Mouse (Mus musculus) cerebellum, postnatal 14 days (tissue): ENCODE results near the gene Traf3ip2.

Experiments
- DNase-seq, 2 experiments: peaks; one replicate each; pipeline ENCODE4 v3.0.0; 2021; ENCODE audit warnings: mixed read lengths in 2 of 2

Gene Traf3ip2

DNA sequence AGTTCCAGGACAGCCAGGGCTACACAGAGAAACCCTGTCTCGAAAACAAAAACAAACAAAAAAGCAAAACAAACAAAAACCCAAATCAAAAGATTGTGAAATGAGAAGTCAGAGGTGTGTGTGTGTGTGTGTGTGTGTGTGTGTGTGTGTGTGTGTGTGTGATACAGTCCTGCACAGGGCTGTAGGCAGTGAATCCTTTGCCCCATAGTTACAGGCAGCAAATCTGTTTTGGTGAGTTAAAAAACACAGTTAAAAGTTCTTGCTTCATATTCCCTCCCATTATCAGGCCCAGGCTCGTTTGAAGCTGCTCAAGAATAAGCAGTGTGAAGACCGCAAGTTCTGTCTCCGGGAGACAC, at the start of gene Traf3ip2:
Gene Traf3ip2 (plus strand): TSS at position 302 of the 356 bp plus-strand sequence.
- no peak for DNase-seq

DNA sequence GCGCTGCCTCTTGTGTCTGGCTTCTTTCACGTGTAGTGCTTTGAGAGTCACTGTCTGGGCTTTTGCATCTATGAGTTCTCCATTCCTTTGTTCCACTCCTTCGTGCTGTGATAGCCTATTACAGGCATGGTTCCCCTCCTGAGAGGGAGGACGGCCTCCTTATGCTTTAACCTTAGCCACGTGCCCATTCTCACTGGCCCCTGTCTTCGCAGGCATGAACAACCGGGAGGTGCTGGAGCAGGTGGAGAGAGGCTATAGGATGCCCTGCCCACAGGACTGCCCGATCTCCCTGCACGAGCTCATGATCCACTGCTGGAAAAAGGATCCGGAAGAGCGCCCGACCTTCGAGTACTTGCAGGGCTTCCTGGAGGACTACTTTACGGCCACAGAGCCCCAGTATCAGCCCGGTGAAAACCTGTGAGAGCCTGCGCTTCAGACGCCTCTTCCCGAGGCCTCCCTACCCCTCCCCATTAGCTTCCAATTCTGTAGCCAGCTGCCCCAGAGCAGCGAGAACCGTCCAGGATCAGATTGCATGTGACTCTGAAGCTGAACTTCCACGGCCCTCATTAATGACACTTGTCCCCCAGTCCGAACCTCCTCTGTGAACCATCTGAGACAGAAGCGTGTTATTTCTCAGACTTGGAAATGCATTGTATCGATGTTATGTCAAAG, 49.0 kb upstream of the Traf3ip2 start:
- no peak for DNase-seq

- no peak for DNase-seq
Observed at GRCm38 (mm10) chr10:39566901-39567300, 45.8 kb upstream of the Traf3ip2 start.

DNA sequence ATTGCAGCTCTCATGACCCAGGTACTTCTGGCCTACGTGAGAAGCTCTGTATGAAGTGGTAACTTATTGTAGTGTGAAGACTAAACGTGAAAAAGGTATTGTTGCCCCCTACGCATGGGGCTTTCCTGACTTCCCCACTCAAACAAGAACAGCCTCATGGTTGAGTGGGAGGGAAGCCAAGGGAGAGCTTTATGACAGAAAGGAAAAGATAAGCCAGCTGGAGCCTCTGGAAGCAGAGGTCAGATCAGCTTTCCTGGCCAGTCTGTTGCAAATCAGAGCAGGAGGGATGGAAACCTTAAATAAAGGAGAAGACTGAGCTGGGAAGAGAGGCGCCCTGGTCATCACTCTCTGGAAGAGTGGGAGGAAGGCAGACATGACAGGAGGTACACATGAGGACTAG, 43.7 kb upstream of the Traf3ip2 start:
- no peak for DNase-seq

- DNase-seq = no peak
Observed at GRCm38 (mm10) chr10:39571011-39571410, 41.7 kb upstream of the Traf3ip2 start.

- DNase-seq = no peak
Observed at GRCm38 (mm10) chr10:39572050-39572671, 40.6 kb upstream of the Traf3ip2 start.

GRCm38 (mm10) chr10:39572672-39573051, 40.1 kb upstream of the Traf3ip2 start:
- DNase-seq = no peak

GRCm38 (mm10) chr10:39576466-39576865, 36.3 kb upstream of the Traf3ip2 start:
- DNase-seq = peak; percentile 48 to 58

DNA sequence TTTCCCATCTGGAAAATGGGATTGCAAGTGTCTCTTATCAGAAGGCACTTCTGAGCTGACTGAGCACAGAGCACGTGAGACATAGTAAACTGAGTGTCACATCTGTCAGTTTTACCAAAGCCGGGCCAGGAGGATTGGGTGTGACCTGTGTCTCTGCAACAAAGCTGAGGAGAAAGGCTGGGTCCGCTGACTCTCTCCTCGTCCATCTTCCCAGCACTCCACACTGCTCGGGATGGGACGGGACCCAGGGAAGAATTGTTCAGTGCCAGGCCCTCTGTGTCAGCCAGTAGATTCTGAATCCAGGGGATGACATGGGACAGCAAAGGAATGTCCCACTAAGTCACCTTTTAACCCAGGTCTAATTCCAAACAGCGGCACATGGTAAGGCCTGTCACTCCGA, 32.3 kb upstream of the Traf3ip2 start:
- DNase-seq = no peak

- DNase-seq = no peak
Observed at GRCm38 (mm10) chr10:39582385-39582784, 30.3 kb upstream of the Traf3ip2 start.

DNA sequence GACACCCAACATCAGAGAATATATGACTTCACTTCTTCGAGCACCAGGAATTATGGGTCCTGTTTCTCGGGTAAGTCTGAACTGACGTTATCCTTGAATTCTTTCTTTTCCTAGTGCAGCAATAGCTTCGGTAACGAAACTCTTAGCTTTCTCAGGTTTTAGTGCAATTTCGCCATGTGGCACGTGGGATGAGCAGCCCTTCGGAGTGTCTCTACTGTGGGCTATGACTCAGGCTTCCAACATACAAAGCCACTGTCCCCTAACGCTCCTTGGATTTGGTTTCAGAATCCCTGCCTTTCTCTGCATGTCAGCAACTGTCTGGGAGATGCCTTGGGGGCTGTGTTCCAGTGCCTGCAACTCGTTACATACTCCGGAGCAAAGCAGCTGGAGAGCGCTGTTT, 29.0 kb upstream of the Traf3ip2 start:
- DNase-seq = no peak

- DNase-seq = peak; percentile 30 to 50
Observed at GRCm38 (mm10) chr10:39587290-39587925, 25.3 kb upstream of the Traf3ip2 start.

DNA sequence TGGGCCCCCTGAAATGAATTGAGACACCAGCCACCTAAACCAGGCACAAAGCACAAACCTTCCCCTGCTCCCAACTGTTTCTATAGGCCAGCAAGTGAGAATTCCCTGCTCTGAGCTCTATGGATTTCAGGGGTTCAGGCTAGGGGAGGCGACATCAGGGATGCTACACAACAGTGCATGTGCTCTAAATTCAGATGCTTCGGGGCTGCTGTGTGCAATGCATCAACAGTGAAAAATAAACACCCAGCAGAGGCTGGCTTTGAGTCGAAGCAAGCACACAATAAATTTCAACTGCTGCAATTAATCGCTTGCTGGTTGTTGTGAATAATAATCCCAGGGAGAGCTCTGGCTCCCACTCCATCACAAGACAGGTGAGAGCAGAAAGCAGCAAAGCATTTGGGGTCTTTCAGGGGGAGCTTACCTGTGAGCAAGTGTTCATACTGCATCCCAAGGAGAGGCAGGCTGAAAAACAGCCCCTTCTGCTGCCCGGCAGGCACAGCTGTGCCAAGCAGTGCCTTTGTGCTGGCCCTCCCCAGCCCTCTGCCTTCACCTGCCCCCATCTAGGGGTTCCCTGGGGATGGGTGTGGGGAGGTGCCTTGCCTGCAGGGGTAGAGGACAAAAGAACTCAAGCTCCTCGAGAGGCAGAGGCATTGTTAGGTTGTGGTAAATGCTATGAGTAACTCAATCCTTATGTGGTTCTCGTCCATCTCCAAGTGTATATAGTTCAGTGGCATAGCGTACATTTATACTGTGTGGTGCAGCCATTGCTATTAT, 24.6 kb upstream of the Traf3ip2 start:
- no peak for DNase-seq

- no peak for DNase-seq
Observed at GRCm38 (mm10) chr10:39589765-39590546, 22.8 kb upstream of the Traf3ip2 start.

- no peak for DNase-seq
Observed at GRCm38 (mm10) chr10:39590629-39591028, 22.1 kb upstream of the Traf3ip2 start.

- no peak for DNase-seq
Observed at GRCm38 (mm10) chr10:39592501-39592900, 20.2 kb upstream of the Traf3ip2 start.

DNA sequence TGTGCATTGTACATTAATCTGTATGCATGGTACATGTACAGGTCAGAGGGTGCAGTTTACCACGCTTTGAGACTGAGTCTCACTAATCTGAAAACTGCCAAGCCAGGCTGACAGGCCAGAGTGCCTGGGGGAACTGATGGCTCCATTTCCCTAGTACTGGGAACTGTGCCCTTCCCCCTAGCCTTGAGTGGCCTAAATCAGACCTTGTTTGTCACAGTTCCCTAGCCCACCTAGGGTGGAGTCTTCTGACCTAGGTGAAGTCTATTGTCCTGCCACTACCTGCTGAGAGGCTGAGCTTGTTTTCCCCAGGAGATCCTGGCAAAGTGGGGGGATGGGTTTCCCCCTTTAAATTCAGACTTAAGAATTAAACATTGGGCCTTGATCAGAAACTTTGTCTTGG, 18.0 kb upstream of the Traf3ip2 start:
- no peak for DNase-seq

DNA sequence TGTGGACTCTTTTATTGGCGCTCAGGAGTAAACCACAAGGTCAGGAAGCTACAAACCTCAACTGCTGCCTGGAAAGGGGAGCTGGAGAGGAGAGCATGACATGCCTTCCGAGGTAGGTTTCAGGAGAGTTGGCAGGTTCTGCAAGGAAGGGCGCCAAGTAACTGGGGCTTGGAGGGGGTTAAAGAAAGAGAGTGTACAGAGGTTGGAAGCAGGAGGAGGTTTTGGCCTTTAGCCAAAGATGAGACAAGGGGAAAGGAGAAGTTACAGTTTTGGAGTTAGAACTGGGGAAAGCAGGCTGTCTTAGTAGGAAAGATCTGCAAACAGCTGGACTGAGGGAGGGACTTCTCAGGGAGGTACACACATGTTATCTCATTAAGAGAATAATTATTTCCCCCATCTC, 16.9 kb upstream of the Traf3ip2 start:
- DNase-seq = no peak

GRCm38 (mm10) chr10:39597116-39597791, 15.5 kb upstream of the Traf3ip2 start:
- DNase-seq = no peak

DNA sequence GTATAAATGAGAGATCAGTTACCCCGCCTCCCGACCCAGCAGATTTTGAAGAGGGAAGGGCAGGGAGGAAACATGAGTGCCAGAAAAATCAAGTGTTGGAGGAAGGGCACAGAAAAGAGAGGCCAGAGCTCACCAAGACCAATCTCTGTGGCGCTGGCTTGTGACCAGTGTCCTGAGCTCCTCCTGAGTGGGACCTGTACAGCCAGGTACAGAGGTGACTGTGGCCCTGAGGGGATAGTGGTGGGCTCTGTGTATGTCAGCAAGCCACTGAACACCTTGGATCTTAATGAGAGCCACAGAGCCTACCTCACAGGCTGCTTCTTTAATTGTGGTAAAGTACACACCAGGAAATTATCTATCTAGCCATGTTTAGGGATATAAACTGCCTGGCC, 14.9 kb upstream of the Traf3ip2 start:
- peak; percentile 23 to 31 for DNase-seq

- DNase-seq = no peak
Observed at GRCm38 (mm10) chr10:39599601-39600000, 13.1 kb upstream of the Traf3ip2 start.

DNA sequence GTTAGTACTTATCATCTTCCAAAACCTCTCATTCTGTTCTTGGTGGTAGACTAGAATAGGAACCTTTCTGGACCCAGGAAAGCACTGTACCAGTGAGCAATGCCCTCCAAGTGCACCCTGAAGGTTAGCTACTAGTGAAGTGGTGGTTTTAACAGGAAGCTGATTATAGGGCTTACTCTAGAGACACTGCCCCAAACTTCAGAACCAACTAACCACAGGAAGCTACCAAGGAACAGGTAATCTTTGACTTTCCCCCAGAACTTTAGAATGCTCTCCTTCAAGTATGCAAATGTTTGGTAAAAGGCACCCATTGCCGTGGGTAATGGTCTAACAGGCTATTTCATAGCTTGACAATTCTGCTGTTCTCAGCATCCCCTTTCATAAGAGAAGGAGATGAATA, 12.6 kb upstream of the Traf3ip2 start:
- DNase-seq = no peak
